Mouse (Mus musculus) layer of hippocampus, adult 18-20 months (tissue): ENCODE measurements at regions not wholly inside any gene's neighbourhood (a gene's known extent, or its start where the extent isn't known, plus 50 kb on each side); places are given as distances from the start of the nearest gene placed in this dataset.
"Not testable (repeated sequence)": the region's sequence is repeated elsewhere in the genome, so short reads cannot be mapped to it uniquely, and the experiment has no call there.

Experiments
- DNase-seq, 2 experiments: peaks; one replicate each; pipeline ENCODE4 v3.0.0; 2022; ENCODE audit warnings: low spot score in 2 of 2

GRCm38 (mm10) chr14:71115095-71115797, 515.6 kb upstream of the Fam160b2 start:
- DNase-seq, result no peak

GRCm38 (mm10) chr14:71113198-71113597, 513.6 kb upstream of the Fam160b2 start:
- no peak for DNase-seq

- DNase-seq, result no peak
Observed at GRCm38 (mm10) chr14:71104617-71105016, 505.0 kb upstream of the Fam160b2 start.

- DNase-seq, result peak in 1 of 2 experiments; percentile 41
Observed at GRCm38 (mm10) chr14:71103955-71104354, 504.3 kb upstream of the Fam160b2 start.

GRCm38 (mm10) chr14:71095661-71096422, 496.2 kb upstream of the Fam160b2 start:
- DNase-seq, result no peak

- no peak for DNase-seq
Observed at GRCm38 (mm10) chr14:71092626-71093326, 493.1 kb upstream of the Fam160b2 start.

- no peak for DNase-seq
Observed at GRCm38 (mm10) chr14:71085721-71086120, 486.1 kb upstream of the Fam160b2 start.

GRCm38 (mm10) chr14:71082327-71082726, 482.7 kb upstream of the Fam160b2 start:
- DNase-seq, result no peak

- no peak for DNase-seq
Observed at GRCm38 (mm10) chr14:71075671-71076070, 476.0 kb upstream of the Fam160b2 start.

- no peak for DNase-seq
Observed at GRCm38 (mm10) chr14:71074019-71074418, 474.4 kb upstream of the Fam160b2 start.

GRCm38 (mm10) chr14:71065669-71066068, 466.0 kb upstream of the Fam160b2 start:
- no peak for DNase-seq

GRCm38 (mm10) chr14:71056601-71057000, 457.0 kb upstream of the Fam160b2 start:
- no peak for DNase-seq

GRCm38 (mm10) chr14:71055480-71055879, 455.8 kb upstream of the Fam160b2 start:
- no peak for DNase-seq

- DNase-seq, result no peak
Observed at GRCm38 (mm10) chr14:71053788-71054641, 454.4 kb upstream of the Fam160b2 start.

GRCm38 (mm10) chr14:71047096-71047495, 447.5 kb upstream of the Fam160b2 start:
- peak; percentile 8 to 46 for DNase-seq

GRCm38 (mm10) chr14:71043879-71044770, 444.5 kb upstream of the Fam160b2 start:
- DNase-seq, result not testable (repeated sequence)

GRCm38 (mm10) chr14:71036620-71037019, 437.0 kb upstream of the Fam160b2 start:
- no peak for DNase-seq

- DNase-seq, result no peak
Observed at GRCm38 (mm10) chr14:71033586-71033985, 434.0 kb upstream of the Fam160b2 start.

GRCm38 (mm10) chr14:71030164-71030880, 430.7 kb upstream of the Fam160b2 start:
- DNase-seq, result no peak
